Mouse (Mus musculus): Measurements from ENCODE around the gene Cngb1. TPM values are rescaled to one million over a fixed set of nuclear protein-coding genes. Genes with fewer than 3 reads are reported as not detected.
"Not testable (repeated sequence)": the region's sequence is repeated elsewhere in the genome, so short reads cannot be mapped to it uniquely, and the experiment has no call there.

Cngb1 gene
- polyA plus RNA-seq, 1 experiment: 0.19 TPM

DNA sequence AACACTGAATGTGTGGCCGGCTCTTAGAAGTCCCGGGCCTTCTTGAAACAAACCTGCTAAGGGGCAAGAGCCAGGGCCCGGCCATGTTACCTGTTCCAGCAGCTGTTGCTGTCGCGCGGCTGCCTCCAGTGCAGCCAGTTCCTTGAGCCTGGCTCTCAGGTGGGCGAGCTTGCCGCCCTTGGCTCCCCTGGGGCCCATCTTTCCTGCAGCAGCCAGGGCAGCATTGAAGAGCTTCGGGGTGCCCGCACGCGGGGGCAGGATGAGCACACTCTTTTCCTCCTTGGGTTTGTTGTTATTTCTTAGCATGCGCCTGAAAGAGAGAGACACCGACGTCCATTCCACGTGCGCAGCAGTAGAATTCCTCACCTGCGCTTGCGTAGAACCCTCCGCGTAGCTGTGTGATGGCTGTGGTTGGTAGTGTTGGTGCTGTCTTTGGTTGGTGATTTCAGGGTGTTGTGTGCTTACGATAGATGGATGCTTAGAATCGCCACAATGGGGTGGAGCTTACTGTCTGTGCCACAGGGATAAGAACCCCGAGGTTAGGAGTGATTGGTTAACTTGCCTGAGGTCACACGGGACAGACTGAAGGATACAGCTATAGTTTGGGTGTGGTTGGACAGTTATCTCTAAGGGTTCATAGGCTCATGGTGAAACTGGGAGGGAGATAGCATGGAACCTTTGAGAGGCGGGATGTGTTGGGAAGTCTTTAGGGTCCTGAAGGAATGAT, 64.1 kb downstream of the Cngb1 start:
- Histone ChIP-seq H3K27me3 (ENCODE audit: control insufficient read depth, insufficient read depth, low read length, poor library complexity, severe bottlenecking) (no peaks in the 10 kb centered on the region), H3K4me3 (ENCODE audit: low read depth, low read length) (peak overlapping the region; percentile 12; the same call in 1 of the 2 replicates), H3K9ac (ENCODE audit: low read depth, poor library complexity, severe bottlenecking) (peak overlapping the region; percentile 34; the same call in 1 of the 2 replicates), H3K36me3 (ENCODE audit: control insufficient read depth, insufficient read depth, low read length, poor library complexity, severe bottlenecking) (no peaks in the 10 kb centered on the region), H3K4me1 (ENCODE audit: control insufficient read depth, insufficient read depth, low read length) (no peaks in the 10 kb centered on the region), H3K27ac (ENCODE audit: insufficient read depth, low read length) (no peak overlapping the region), H3K9me3 (replicated peaks; ENCODE audit: control insufficient read depth, insufficient read depth, low read length, poor library complexity, severe bottlenecking) (no peaks in the 10 kb centered on the region; the same call in 1 of the 2 replicates)
- TF ChIP-seq POLR2A (IDR thresholded peaks at IDR 0.05; ENCODE audit: insufficient read depth, low read length): no peak
- no peak for TF ChIP-seq EP300 (IDR thresholded peaks at IDR 0.05; ENCODE audit: insufficient read depth, low read depth, low read length)
- no peak for TF ChIP-seq CTCF (IDR thresholded peaks at IDR 0.05; ENCODE audit: low read depth, low read length)

DNA sequence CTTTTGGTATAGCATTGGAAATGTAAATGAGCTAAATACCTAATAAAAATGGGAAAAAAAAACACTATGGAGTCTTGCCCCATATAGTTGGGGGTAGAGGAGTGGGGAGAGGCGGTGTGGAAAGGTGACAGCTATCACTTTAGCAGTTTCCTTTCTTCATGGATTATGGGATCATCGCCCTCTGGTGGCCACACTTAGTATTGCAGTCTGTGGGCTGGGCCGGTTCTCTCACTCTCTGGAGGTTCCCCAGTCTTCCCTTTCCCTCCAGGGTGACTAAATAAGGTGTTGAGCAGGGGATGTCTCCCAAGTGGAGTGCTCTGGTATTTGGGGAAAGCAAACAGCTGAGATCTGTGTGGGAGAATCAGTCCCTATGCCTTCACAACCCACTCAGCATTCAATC, 70.7 kb downstream of the Cngb1 start:
- no peaks in the 10 kb centered on the region for H3K27me3 ChIP-seq (ENCODE audit: control insufficient read depth, insufficient read depth, low read length, poor library complexity, severe bottlenecking)
- H3K27ac ChIP-seq (ENCODE audit: insufficient read depth, low read length): no peak overlapping the region
- H3K4me1 ChIP-seq (ENCODE audit: control insufficient read depth, insufficient read depth, low read length): no peaks in the 10 kb centered on the region
- H3K9me3 ChIP-seq (replicated peaks; ENCODE audit: control insufficient read depth, insufficient read depth, low read length, poor library complexity, severe bottlenecking): no peaks in the 10 kb centered on the region; the same call in 1 of the 2 replicates
- H3K9ac ChIP-seq (ENCODE audit: low read depth, poor library complexity, severe bottlenecking): no peak overlapping the region
- H3K36me3 ChIP-seq (ENCODE audit: control insufficient read depth, insufficient read depth, low read length, poor library complexity, severe bottlenecking): no peaks in the 10 kb centered on the region
- TF ChIP-seq EP300 (IDR thresholded peaks at IDR 0.05; ENCODE audit: insufficient read depth, low read depth, low read length) (no peak), CTCF (IDR thresholded peaks at IDR 0.05; ENCODE audit: low read depth, low read length) (peak; percentile 70), POLR2A (IDR thresholded peaks at IDR 0.05; ENCODE audit: insufficient read depth, low read length) (no peak)
- no peak overlapping the region for H3K4me3 ChIP-seq (ENCODE audit: low read depth, low read length)

DNA sequence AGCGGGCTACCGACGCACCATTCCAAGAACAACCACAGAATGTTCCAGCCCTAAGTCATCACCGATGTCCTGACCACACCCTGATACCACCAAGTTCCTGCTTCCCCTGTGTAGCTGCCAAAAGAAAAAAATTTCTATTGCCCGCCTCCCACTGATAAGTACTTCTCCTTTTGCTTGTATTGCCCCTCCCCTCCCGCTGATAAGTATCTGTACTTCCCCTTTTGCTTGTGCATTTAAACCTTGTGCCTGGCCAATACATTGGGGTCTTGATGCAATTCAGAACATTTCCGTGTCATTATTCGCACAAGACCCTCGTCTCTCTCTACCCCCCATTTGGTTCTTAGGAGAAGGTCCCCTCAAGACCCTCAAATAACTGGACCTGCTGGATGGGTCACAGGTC, 76.3 kb downstream of the Cngb1 start:
- H3K4me1 ChIP-seq (ENCODE audit: control insufficient read depth, insufficient read depth, low read length): not testable (repeated sequence)

GRCm38 (mm10) chr8:95227151-95227468, 79.3 kb downstream of the Cngb1 start:
- H3K27me3 ChIP-seq (ENCODE audit: control insufficient read depth, insufficient read depth, low read length, poor library complexity, severe bottlenecking): no peaks in the 10 kb centered on the region
- TF ChIP-seq POLR2A (IDR thresholded peaks at IDR 0.05; ENCODE audit: insufficient read depth, low read length): no peak
- TF ChIP-seq CTCF (IDR thresholded peaks at IDR 0.05; ENCODE audit: low read depth, low read length): no peak
- no peak for TF ChIP-seq EP300 (IDR thresholded peaks at IDR 0.05; ENCODE audit: insufficient read depth, low read depth, low read length)

More for the DNA sequence above, 76.3 kb downstream of the Cngb1 start:
- not testable (repeated sequence) for H3K9me3 ChIP-seq (replicated peaks; ENCODE audit: control insufficient read depth, insufficient read depth, low read length, poor library complexity, severe bottlenecking); H3K9ac ChIP-seq (ENCODE audit: low read depth, poor library complexity, severe bottlenecking); H3K4me3 ChIP-seq (ENCODE audit: low read depth, low read length); H3K27ac ChIP-seq (ENCODE audit: insufficient read depth, low read length); H3K36me3 ChIP-seq (ENCODE audit: control insufficient read depth, insufficient read depth, low read length, poor library complexity, severe bottlenecking); H3K27me3 ChIP-seq (ENCODE audit: control insufficient read depth, insufficient read depth, low read length, poor library complexity, severe bottlenecking)

DNA sequence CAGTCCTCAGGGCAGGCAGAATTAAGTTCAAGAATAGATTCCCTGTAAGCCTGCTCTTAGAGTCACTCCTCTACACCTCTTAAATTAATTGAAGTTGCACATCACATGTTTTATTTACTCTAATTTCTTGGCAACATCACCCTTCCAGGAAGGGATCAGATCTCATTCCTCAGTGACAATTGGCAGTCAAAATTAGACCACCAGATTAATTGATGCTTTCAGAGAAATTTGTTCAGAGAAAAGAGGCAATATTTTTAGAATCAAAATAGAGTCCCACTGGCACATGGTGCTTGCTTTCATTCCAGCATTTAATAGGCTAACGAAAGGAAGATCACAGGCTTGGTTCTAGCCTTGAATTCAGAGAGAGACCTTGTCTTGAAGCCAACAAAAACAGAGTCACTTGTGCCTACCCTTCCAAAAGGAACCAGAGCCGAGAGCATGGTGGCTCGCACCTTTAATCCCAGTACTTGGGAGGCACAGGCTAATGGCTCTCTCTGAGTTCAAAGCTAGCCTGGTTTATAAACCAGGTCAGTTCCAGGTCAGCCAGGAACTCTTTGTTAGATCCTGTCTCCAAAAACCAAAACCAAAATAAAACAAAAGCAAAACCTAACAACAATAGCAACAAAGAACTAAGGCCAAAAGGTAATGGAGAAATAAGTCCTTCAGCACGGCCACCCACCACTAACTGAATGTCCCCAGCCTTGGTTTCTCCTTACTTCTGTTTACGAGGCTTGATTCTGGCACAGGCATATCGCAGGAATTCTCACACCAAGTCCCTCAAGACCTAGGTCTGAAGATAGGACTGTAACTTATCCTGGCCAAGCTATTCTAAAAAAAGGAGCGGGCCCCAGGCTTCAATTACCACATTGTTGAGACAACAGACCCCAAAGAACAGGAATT, 79.9 kb downstream of the Cngb1 start:
- Histone ChIP-seq H3K36me3 (ENCODE audit: control insufficient read depth, insufficient read depth, low read length, poor library complexity, severe bottlenecking) (no peaks in the 10 kb centered on the region), H3K4me1 (ENCODE audit: control insufficient read depth, insufficient read depth, low read length) (no peaks in the 10 kb centered on the region), H3K4me3 (ENCODE audit: low read depth, low read length) (no peak overlapping the region), H3K27ac (ENCODE audit: insufficient read depth, low read length) (no peak overlapping the region), H3K9ac (ENCODE audit: low read depth, poor library complexity, severe bottlenecking) (no peak overlapping the region), H3K27me3 (ENCODE audit: control insufficient read depth, insufficient read depth, low read length, poor library complexity, severe bottlenecking) (no peaks in the 10 kb centered on the region), H3K9me3 (replicated peaks; ENCODE audit: control insufficient read depth, insufficient read depth, low read length, poor library complexity, severe bottlenecking) (no peaks in the 10 kb centered on the region)
- TF ChIP-seq EP300 (IDR thresholded peaks at IDR 0.05; ENCODE audit: insufficient read depth, low read depth, low read length) (no peak), CTCF (IDR thresholded peaks at IDR 0.05; ENCODE audit: low read depth, low read length) (no peak), POLR2A (IDR thresholded peaks at IDR 0.05; ENCODE audit: insufficient read depth, low read length) (no peak)

More at GRCm38 (mm10) chr8:95227151-95227468, 79.3 kb downstream of the Cngb1 start:
- H3K9ac ChIP-seq (ENCODE audit: low read depth, poor library complexity, severe bottlenecking): no peak overlapping the region
- no peak overlapping the region for H3K27ac ChIP-seq (ENCODE audit: insufficient read depth, low read length)
- H3K9me3 ChIP-seq (replicated peaks; ENCODE audit: control insufficient read depth, insufficient read depth, low read length, poor library complexity, severe bottlenecking): no peaks in the 10 kb centered on the region
- H3K4me3 ChIP-seq (ENCODE audit: low read depth, low read length): no peak overlapping the region
- H3K36me3 ChIP-seq (ENCODE audit: control insufficient read depth, insufficient read depth, low read length, poor library complexity, severe bottlenecking): no peaks in the 10 kb centered on the region
- no peaks in the 10 kb centered on the region for H3K4me1 ChIP-seq (ENCODE audit: control insufficient read depth, insufficient read depth, low read length)

- Histone ChIP-seq H3K9ac (ENCODE audit: low read depth, poor library complexity, severe bottlenecking) (no peak overlapping the region), H3K9me3 (replicated peaks; ENCODE audit: control insufficient read depth, insufficient read depth, low read length, poor library complexity, severe bottlenecking) (no peaks in the 10 kb centered on the region), H3K4me3 (ENCODE audit: low read depth, low read length) (no peak overlapping the region), H3K27me3 (ENCODE audit: control insufficient read depth, insufficient read depth, low read length, poor library complexity, severe bottlenecking) (no peaks in the 10 kb centered on the region), H3K27ac (ENCODE audit: insufficient read depth, low read length) (no peak overlapping the region), H3K36me3 (ENCODE audit: control insufficient read depth, insufficient read depth, low read length, poor library complexity, severe bottlenecking) (no peaks in the 10 kb centered on the region), H3K4me1 (ENCODE audit: control insufficient read depth, insufficient read depth, low read length) (no peaks in the 10 kb centered on the region)
- TF ChIP-seq CTCF (IDR thresholded peaks at IDR 0.05; ENCODE audit: low read depth, low read length): no peak
- no peak for TF ChIP-seq EP300 (IDR thresholded peaks at IDR 0.05; ENCODE audit: insufficient read depth, low read depth, low read length)
- TF ChIP-seq POLR2A (IDR thresholded peaks at IDR 0.05; ENCODE audit: insufficient read depth, low read length): no peak
These were observed 82.4 kb downstream of the Cngb1 start for GRCm38 (mm10) chr8:95223969-95224368.

Measured in ES-Bruce4 (cell line).